Mouse (Mus musculus): ENCODE measurements at regions not wholly inside any gene's neighbourhood (a gene's known extent, or its start where the extent isn't known, plus 50 kb on each side); places are given as distances from the start of the nearest gene placed in this dataset.

DNA sequence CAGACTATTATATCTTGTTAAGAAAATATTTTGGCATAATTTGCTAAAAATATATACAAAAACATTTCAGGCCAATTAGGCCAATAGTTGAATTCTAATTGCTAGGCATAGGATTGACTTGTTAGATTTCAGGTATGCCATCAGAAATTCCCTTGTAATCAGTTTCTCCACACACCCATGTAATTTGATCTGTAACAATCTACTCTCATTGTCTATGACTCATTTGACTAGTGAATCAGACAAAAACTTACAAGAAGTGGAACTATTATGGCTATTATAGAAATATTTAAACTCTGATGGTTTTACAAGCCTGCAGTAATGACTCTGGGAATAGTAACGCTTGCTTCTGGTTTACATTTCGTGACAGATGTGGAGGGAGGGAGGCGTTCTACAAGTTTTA, 338.9 kb upstream of the Ptbp2 start:
- DNase-seq (ENCODE audit: low spot score in 2 of 2), result no peak

DNA sequence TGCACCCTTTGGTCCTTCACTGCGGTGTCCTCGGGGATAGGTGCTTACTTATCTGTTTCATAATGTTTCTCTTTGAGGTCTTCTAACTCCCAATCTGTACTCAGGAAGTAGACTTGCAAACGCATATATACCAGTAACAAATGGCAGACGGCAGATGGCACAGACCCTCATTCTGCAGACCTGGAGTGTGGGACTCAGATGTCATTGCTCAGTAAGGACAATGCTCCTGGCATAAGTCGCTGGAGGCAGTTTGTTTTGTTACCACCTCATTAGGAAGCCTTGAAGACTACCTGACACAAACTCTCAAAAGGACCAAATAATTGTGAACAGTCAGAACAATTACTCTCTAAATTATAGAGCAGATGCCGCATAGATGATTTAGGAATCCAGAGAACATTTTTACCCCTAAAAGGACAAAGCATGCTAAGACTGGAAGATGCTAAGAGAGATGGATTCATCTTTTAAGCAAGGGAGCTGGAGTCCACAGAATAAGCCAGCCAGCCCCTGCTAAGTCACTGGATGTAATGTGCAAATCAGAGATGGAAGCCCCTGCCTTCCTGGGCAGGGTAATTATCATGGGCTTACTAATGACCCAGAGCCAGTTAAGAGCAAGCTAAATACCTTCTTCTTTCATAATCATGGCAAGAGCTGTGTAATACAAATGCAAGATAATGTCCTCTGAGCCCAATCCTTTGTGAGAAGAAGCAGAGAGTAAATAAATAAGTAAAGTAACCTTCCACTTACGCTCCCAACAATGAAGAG, 299.1 kb upstream of the Ptbp2 start:
- DNase-seq (ENCODE audit: low spot score in 2 of 2), result no peak

- DNase-seq (ENCODE audit: low spot score in 2 of 2), result no peak
These were observed 289.3 kb upstream of the Ptbp2 start for GRCm38 (mm10) chr3:120073528-120073927.

DNA sequence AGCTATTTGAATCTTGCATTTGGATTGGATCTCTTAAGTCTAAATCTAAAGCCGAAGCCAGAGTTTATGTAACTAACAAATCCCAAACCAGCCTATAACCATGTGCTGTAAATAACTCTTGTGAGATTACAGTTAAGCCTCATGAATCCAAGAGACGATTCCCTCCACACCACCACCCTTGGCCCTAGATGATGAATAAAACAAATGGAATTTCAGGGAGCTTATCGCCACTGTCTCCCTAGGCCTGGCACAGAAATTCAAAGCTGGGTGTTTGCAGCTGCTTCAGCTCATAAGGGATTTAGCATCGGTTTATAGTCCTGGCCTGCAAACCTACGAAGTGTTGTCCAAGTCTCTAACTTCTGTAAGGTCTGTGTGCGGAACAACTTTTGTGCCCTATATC, 281.4 kb upstream of the Ptbp2 start:
- DNase-seq (ENCODE audit: low spot score in 2 of 2), result no peak

DNA sequence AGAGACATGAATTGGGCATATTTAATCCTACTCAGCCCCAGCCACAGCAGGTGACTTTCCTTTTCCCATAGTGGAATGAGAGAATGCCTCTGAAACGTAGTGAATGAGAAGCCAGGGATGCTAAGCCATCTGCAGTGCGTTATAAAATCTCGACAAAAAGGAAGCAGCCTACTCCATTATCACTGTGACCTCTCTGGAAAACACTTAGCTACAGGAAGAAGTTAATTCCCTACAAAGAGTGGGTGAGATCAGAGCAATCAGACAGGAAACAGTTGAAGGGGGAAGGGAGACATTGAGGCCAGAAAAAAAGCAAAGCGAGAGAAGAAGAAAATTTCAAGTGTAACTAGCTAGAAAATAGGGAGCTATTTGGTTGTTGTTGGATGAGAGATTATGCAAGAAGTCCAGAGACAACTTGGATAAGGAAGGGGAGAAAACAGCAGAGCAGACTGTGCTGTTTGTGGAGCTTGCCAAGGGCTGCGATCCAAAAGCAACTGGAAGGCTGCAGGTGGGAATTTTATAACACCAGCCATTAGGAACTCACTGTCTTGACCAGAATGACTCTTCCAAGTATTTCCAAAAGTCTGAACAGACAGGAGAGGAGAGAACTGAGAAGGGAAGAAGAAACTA, 280.7 kb upstream of the Ptbp2 start:
- peak in 1 of 2 experiments; percentile 8 for DNase-seq (ENCODE audit: low spot score in 2 of 2)

GRCm38 (mm10) chr3:120062264-120062663, 278.0 kb upstream of the Ptbp2 start:
- no peak for DNase-seq (ENCODE audit: low spot score in 2 of 2)

GRCm38 (mm10) chr3:120059959-120060358, 275.7 kb upstream of the Ptbp2 start:
- DNase-seq (ENCODE audit: low spot score in 2 of 2), result no peak

GRCm38 (mm10) chr3:120055216-120056154, 271.2 kb upstream of the Ptbp2 start:
- DNase-seq (ENCODE audit: low spot score in 2 of 2), result no peak

DNA sequence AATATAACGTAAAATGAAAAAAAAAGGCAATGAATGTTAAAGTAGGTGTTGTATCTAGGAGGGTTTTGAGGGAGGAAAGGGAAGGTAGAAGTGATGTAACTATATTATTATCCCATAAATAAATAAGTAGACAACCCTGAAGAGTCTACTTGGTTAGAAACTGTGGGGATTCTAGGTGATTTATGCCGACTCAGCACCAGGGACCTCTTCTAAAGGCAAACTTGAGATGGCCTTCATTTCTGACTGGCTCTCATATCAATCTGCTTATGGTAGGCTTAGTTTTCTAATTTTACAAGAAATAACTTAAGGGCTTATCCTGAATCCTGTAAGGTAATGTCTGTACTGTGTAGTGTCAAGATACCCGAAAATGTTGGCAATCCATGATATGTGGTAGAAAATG, 263.0 kb upstream of the Ptbp2 start:
- DNase-seq (ENCODE audit: low spot score in 2 of 2), result no peak

- no peak for DNase-seq (ENCODE audit: low spot score in 2 of 2)
These were observed 253.3 kb upstream of the Ptbp2 start for GRCm38 (mm10) chr3:120037526-120037925.

DNA sequence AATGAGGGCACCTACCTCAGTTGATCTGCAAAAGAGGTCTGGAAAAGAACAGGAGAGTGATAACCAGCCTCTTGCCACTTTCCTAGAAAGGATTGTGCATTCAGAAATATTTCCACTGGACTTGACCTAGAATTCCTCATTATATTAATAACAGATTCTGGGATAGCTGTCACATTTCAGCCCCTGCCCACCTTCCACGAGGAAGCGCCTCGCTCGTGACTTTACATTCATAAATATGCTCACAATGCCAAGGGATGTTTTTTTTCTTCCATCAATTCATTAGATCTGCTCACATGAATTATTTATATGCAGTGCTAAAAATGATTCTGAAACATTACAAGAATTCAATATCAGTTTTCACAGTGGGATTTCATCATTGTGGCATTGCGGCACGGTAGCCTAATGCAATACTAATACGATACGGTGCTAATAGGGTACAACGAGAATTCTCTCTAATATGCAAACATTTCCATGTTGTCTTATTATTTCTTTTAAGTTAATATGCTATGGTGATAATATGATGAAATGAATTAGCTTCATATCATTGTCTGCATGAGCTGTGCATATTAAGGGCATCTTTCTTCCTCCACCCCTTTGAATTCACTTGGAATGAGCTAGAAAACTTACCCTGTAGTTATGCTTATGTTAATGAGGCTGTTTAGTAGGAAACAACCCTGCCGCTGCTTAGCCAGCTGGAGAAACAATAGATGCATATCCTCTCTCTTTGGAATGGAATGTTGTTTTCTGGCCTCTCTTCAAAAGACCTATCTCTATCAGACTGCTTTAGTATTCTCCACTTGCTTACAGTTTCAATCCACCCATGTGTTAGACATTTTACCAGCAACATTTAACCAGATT, 235.8 kb upstream of the Ptbp2 start:
- no peak for DNase-seq (ENCODE audit: low spot score in 2 of 2)

DNA sequence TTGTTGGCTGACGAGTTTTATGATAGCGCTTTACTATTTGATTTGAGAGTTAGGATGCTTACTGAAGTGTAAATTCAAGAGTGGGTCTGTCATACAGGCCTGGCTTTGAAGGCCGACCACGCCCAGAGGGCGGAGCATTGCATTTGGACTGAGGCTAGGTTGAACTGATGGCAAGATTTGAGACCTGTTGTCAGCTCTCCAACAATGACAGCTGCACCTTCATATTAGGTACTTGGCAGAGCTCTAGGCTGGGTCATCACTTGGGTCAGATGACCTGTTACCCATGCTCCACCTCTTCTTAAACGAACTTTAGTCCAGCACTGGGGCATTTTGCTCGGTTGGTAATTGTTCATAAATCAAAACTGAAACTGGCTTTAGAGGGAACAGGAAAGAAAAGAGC, 231.1 kb upstream of the Ptbp2 start:
- no peak for DNase-seq (ENCODE audit: low spot score in 2 of 2)

- no peak for DNase-seq (ENCODE audit: low spot score in 2 of 2)
These were observed 227.6 kb upstream of the Ptbp2 start for GRCm38 (mm10) chr3:120011861-120012260.

GRCm38 (mm10) chr3:120008110-120008509, 223.8 kb upstream of the Ptbp2 start:
- no peak for DNase-seq (ENCODE audit: low spot score in 2 of 2)

DNA sequence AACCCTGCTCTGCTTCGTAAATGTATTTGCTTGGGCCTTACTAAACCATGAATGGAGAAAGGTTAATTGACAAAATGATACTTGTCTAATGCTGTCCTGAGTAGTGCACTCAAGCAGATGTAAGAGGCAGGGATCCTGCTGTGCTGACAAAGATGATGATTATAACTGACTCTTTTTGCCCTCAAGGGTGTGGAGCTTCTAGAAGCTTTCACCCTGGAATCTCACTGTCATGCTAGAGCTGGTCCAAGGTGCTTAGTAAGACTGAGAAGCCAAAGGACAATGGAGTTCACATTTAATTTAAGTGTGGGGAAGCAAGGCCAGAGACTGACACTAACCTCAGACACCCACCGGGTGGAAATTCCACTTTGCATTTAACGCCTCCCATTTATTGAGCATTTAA, 220.3 kb upstream of the Ptbp2 start:
- DNase-seq (ENCODE audit: low spot score in 2 of 2), result no peak

- DNase-seq (ENCODE audit: low spot score in 2 of 2), result no peak
These were observed 216.0 kb upstream of the Ptbp2 start for GRCm38 (mm10) chr3:120000281-120000680.

GRCm38 (mm10) chr3:119996258-119996988, 212.2 kb upstream of the Ptbp2 start:
- DNase-seq (ENCODE audit: low spot score in 2 of 2), result no peak

DNA sequence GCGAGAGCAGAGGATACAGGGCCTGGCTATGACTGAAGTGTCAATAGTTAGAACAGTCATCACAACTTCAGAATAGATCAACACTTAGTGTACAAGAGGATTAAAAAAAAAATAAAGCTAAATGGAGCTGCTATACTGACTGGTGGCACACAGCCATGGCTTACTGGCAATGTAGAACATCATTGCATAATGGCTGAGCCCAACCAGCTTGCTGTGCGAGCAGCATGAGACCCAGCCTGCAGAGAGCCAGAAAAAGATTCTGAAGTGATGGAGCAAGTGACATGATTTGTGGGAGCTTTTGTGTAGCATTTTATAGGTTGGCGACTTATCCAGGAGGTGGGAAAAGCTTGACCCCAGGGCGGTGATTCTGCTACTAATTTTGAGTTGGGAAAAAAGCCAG, 211.5 kb upstream of the Ptbp2 start:
- DNase-seq (ENCODE audit: low spot score in 2 of 2), result peak in 1 of 2 experiments; percentile 24

DNA sequence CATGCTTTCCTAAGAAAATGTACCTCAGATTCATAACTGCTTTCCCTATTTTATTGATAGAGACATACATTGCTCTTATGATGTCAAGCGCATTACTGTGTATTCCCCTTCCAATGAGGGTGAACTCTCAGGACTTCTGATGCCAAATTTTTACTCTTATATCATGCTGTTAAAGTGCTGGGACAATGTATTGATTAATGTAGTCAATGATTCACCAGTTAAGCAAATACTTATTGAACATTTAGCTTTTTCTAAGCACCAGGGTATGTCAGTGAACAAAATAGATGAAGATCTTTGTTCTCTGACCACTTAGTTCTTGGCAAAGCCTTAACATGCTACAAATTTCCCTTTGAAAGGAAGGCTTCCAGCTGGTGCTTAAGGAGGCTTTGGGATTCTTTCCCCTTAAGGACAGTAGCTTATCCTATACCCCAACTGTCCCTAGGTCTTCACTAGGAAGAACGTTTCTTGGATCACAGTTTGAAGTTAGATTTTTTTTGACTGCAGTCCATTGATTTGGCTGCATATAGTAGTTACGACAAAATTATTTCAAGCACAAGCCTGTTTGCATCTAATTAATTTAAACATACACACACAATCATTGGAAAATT, 203.1 kb upstream of the Ptbp2 start:
- DNase-seq (ENCODE audit: low spot score in 2 of 2), result no peak

DNA sequence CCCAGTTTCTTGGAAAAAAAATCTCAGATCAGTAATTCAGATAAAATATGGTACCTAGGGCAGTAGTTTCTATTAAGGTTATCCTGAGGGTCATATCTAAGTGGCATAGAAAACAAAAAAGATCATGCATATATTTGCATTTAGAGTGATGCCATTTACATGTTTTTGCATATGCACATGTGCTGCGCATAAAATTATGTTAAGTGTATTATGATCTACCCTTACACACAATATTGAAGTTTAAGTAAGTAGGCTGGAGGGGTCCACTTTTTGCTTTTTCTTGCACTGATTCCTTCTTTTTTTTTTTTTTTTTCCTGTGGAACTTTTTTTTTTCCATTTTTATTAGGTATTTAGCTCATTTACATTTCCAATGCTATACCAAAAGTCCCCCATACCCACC, 193.1 kb upstream of the Ptbp2 start:
- no peak for DNase-seq (ENCODE audit: low spot score in 2 of 2)

All from left cerebral cortex, adult 9 months (tissue).